Mouse (Mus musculus): ENCODE measurements around the gene Polr3h. TPM values are rescaled to one million over a fixed set of nuclear protein-coding genes. Genes with fewer than 3 reads are reported as not detected.

Gene Polr3h
- polyA plus RNA-seq, 1 experiment from 2014 or later = 61.8 TPM

DNA sequence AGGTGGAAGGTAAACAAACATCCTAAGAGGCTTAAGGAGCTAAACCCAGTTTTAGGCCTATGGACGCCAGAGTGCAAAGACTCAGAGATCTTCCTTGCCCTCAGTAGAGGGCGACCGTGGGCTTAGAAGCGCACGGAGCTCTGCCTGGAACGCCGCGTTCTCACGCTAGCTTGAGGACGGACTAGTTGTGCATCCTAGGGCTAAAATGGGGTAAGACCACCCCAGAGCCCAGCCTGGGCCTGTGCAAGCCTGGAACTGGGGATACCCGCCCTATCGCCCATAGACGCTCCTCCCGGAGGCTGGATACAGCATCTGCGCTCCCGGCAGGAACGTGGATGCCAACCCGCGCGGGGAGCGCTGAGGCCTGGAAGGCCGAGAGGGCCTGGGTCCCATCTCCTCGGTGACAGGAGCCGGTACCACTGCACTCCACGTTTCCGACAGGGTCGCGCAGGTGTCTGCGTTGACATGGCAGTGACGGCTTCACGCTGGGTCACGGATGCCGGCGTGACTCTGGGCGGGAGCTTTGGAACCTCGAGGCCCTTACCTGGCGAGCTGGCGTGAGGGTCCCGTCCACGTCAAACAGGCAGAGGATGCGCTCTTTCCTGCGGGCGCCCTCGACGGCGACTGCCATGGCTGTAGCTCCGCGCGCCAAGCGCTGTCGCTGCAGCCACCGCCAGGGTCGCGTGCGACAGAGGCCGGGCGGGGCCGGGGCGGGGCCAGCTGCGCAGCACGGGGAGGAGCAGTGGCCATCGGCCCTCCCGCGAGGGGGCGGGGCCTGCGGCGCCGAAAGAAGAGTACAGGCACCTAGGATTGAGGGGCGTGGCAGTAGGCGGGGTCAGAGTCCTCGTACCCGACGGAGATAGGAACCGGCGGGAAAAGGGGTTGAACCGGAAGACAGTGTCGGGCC lies 34.4 kb upstream of the Polr3h start, which contains the start of gene Pmm1:
Gene Pmm1, minus strand, starts transcription at position 760 of the 907 bp plus-strand sequence.
- Histone ChIP-seq H3K36me3 (peaks cover 3% of the 10 kb centered on the region), H3K9ac (peak within 1 kb of the TSS; percentile 69), H3K4me1 (no peaks in the 10 kb centered on the region), H3K4me2 (replicated peaks) (peak within 1 kb of the TSS; percentile 100), H3K4me3 (peak within 1 kb of the TSS; percentile 61), H3K9me3 (no peaks in the 10 kb centered on the region), H3K27ac (peak within 1 kb of the TSS; percentile 62; the same call in 1 of the 2 replicates), H3K27me3 (replicated peaks) (no peaks in the 10 kb centered on the region)
- ATAC-seq (ENCODE audit: low FRiP score, low read depth) = peak; percentile 96
- WGBS = under 1% methylated on average over 77 of the region's 77 CpGs

DNA sequence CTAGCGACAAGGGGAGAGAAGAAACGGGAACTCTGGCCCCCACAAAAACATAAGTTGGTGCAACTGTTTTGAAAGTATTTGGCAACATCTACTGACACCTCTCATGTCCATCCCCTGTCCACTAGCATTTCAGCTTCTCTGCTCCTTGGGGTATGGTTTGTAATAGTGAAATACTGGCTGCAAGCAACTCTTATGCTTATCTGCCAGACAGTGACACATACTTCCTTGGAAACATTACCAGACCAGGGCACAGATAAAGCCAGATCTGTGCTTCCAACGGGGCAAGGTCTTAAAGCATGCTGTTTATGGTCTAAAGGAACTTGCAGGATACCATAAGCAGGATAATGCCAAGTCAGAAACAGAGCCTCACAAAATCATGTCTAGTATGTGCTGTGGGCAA lies 32.9 kb upstream of the Polr3h start:
- H3K9ac ChIP-seq = no peak overlapping the region
- H3K4me2 ChIP-seq (replicated peaks) = no peak overlapping the region
- H3K27ac ChIP-seq = no peak overlapping the region
- peaks cover 14% of the 10 kb centered on the region for H3K36me3 ChIP-seq
- 92% methylated on average over 3 of the region's 3 CpGs for WGBS
- H3K9me3 ChIP-seq = no peaks in the 10 kb centered on the region
- no peaks in the 10 kb centered on the region for H3K27me3 ChIP-seq (replicated peaks)
- no peaks in the 10 kb centered on the region for H3K4me1 ChIP-seq
- ATAC-seq (ENCODE audit: low FRiP score, low read depth) = no peak
- H3K4me3 ChIP-seq = no peak overlapping the region

DNA sequence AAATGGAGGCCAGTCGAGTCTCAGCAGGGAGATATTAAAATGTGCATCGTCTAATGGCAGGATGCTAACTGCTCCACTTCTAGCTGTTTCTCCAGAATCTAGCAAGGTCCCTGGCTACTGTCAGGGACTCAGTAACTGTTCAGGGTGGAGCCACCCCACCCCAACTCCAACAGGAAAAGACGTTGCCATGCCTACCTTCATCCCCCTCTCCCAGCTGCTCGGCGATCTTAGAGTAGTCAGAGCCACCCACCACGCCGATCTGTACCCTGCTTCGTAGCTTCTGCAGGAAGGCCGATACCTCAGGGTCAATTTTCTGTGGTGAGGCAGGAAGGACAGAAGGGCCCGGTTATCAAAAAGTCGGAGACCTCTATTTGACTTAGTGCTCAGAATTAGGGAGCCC lies 31.6 kb upstream of the Polr3h start:
- no peak overlapping the region for H3K4me2 ChIP-seq (replicated peaks)
- H3K27ac ChIP-seq = no peak overlapping the region
- 90% methylated on average over 11 of the region's 11 CpGs for WGBS

DNA sequence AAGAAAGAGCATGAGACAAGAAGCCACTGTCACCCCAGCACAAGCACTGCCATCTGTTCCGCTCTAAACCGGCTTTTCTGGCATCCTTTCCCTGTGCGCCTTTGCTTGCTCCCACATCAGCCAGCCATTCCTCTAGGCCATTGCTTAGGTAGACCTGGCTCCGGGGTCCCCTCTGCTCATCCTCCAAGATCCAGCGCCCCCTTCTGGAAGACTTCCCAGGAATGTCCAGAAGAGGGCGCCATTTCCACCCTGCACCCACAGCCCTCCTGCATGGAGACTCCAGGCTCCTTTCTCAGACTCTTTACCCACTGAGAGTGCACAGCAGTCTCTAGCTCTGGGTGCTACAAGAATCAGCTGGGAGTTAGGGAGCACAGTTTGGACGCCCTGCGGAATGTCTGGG lies 30.4 kb upstream of the Polr3h start:
- no peak overlapping the region for H3K27ac ChIP-seq
- no peaks in the 10 kb centered on the region for H3K27me3 ChIP-seq (replicated peaks)
- no peaks in the 10 kb centered on the region for H3K9me3 ChIP-seq
- peaks cover 27% of the 10 kb centered on the region for H3K36me3 ChIP-seq
- H3K4me2 ChIP-seq (replicated peaks) = no peak overlapping the region
- H3K9ac ChIP-seq = no peak overlapping the region
- no peaks in the 10 kb centered on the region for H3K4me1 ChIP-seq
- no peak for ATAC-seq (ENCODE audit: low FRiP score, low read depth)
- 58% methylated on average over 8 of the region's 8 CpGs for WGBS
- no peak overlapping the region for H3K4me3 ChIP-seq

More for the DNA sequence above, 31.6 kb upstream of the Polr3h start:
- Histone ChIP-seq H3K9ac (no peak overlapping the region), H3K27me3 (replicated peaks) (no peaks in the 10 kb centered on the region), H3K4me3 (no peak overlapping the region), H3K9me3 (no peaks in the 10 kb centered on the region), H3K4me1 (no peaks in the 10 kb centered on the region), H3K36me3 (peaks cover 18% of the 10 kb centered on the region)
- ATAC-seq (ENCODE audit: low FRiP score, low read depth) = no peak

GRCm38 (mm10) chr15:81955414-81955813 lies 29.4 kb upstream of the Polr3h start:
- 92% methylated on average over 15 of the region's 15 CpGs for WGBS
- no peak for ATAC-seq (ENCODE audit: low FRiP score, low read depth)

GRCm38 (mm10) chr15:81954716-81955115 lies 28.7 kb upstream of the Polr3h start:
- no peaks in the 10 kb centered on the region for H3K4me1 ChIP-seq
- H3K36me3 ChIP-seq = peaks cover 45% of the 10 kb centered on the region
- no peak overlapping the region for H3K27ac ChIP-seq
- WGBS = 93% methylated on average over 6 of the region's 6 CpGs
- H3K4me3 ChIP-seq = no peak overlapping the region
- no peak overlapping the region for H3K9ac ChIP-seq
- ATAC-seq (ENCODE audit: low FRiP score, low read depth) = no peak
- H3K9me3 ChIP-seq = no peaks in the 10 kb centered on the region
- no peaks in the 10 kb centered on the region for H3K27me3 ChIP-seq (replicated peaks)
- H3K4me2 ChIP-seq (replicated peaks) = no peak overlapping the region

More at GRCm38 (mm10) chr15:81955414-81955813, 29.4 kb upstream of the Polr3h start:
- Histone ChIP-seq H3K36me3 (peaks cover 38% of the 10 kb centered on the region), H3K27ac (no peak overlapping the region), H3K9me3 (no peaks in the 10 kb centered on the region), H3K4me2 (replicated peaks) (no peak overlapping the region), H3K4me1 (no peaks in the 10 kb centered on the region), H3K9ac (no peak overlapping the region), H3K4me3 (no peak overlapping the region), H3K27me3 (replicated peaks) (no peaks in the 10 kb centered on the region)

- Histone ChIP-seq H3K27me3 (replicated peaks) (no peaks in the 10 kb centered on the region), H3K4me1 (no peaks in the 10 kb centered on the region), H3K36me3 (peaks cover 49% of the 10 kb centered on the region), H3K4me3 (no peak overlapping the region), H3K9me3 (no peaks in the 10 kb centered on the region), H3K4me2 (replicated peaks) (no peak overlapping the region), H3K9ac (no peak overlapping the region), H3K27ac (no peak overlapping the region)
- ATAC-seq (ENCODE audit: low FRiP score, low read depth) = no peak
- 96% methylated on average over 9 of the region's 9 CpGs for WGBS
These were observed 28.1 kb upstream of the Polr3h start for GRCm38 (mm10) chr15:81954151-81954583.

- no peaks in the 10 kb centered on the region for H3K9me3 ChIP-seq
- no peak overlapping the region for H3K4me2 ChIP-seq (replicated peaks)
- 87% methylated on average over 4 of the region's 4 CpGs for WGBS
- no peak overlapping the region for H3K27ac ChIP-seq
- H3K36me3 ChIP-seq = peaks cover 58% of the 10 kb centered on the region
- no peaks in the 10 kb centered on the region for H3K27me3 ChIP-seq (replicated peaks)
- H3K4me3 ChIP-seq = no peak overlapping the region
- no peaks in the 10 kb centered on the region for H3K4me1 ChIP-seq
- H3K9ac ChIP-seq = no peak overlapping the region
- ATAC-seq (ENCODE audit: low FRiP score, low read depth) = no peak
These were observed 26.3 kb upstream of the Polr3h start for GRCm38 (mm10) chr15:81952310-81952709.

DNA sequence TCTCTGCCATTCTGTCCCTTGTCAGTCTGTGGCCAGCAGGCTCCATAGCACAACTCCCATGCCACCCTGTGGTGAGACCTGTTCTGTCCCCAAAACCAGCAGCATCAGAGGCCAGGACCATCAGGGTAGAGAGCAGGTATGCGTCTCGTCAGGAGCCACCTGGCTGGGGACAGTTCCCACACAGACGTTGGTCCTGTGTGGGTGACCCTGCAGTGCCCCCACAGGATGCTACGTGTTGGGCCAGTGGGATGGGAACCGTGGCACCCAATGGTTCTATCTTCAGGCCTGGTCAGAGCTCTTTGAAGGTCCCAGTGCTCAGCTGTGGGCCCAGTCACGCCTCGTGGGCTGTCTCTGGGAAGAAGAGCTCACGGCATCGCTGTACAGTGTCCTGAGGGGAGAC lies 25.1 kb upstream of the Polr3h start:
- WGBS = 92% methylated on average over 9 of the region's 9 CpGs
- Histone ChIP-seq H3K27me3 (replicated peaks) (no peaks in the 10 kb centered on the region), H3K9ac (no peak overlapping the region), H3K4me2 (replicated peaks) (no peak overlapping the region), H3K9me3 (no peaks in the 10 kb centered on the region), H3K4me3 (no peak overlapping the region), H3K36me3 (peaks cover 68% of the 10 kb centered on the region), H3K4me1 (no peaks in the 10 kb centered on the region), H3K27ac (no peak overlapping the region)
- no peak for ATAC-seq (ENCODE audit: low FRiP score, low read depth)

GRCm38 (mm10) chr15:81950716-81951115 lies 24.7 kb upstream of the Polr3h start:
- H3K27ac ChIP-seq = no peak overlapping the region
- no peaks in the 10 kb centered on the region for H3K27me3 ChIP-seq (replicated peaks)
- no peak for ATAC-seq (ENCODE audit: low FRiP score, low read depth)
- no peaks in the 10 kb centered on the region for H3K4me1 ChIP-seq
- H3K4me3 ChIP-seq = no peak overlapping the region
- no peak overlapping the region for H3K4me2 ChIP-seq (replicated peaks)
- peaks cover 68% of the 10 kb centered on the region for H3K36me3 ChIP-seq
- WGBS = 88% methylated on average over 5 of the region's 5 CpGs
- H3K9ac ChIP-seq = no peak overlapping the region
- no peaks in the 10 kb centered on the region for H3K9me3 ChIP-seq

GRCm38 (mm10) chr15:81949476-81950131 lies 23.6 kb upstream of the Polr3h start:
- WGBS = 76% methylated on average over 11 of the region's 11 CpGs
- H3K27ac ChIP-seq = no peak overlapping the region
- no peak for ATAC-seq (ENCODE audit: low FRiP score, low read depth)
- no peak overlapping the region for H3K4me2 ChIP-seq (replicated peaks)
- no peak overlapping the region for H3K4me3 ChIP-seq
- H3K36me3 ChIP-seq = peaks cover 58% of the 10 kb centered on the region
- no peaks in the 10 kb centered on the region for H3K9me3 ChIP-seq
- H3K4me1 ChIP-seq = no peaks in the 10 kb centered on the region
- no peaks in the 10 kb centered on the region for H3K27me3 ChIP-seq (replicated peaks)
- no peak overlapping the region for H3K9ac ChIP-seq

GRCm38 (mm10) chr15:81949076-81949475 lies 23.0 kb upstream of the Polr3h start:
- Histone ChIP-seq H3K9ac (no peak overlapping the region), H3K36me3 (peaks cover 53% of the 10 kb centered on the region), H3K4me1 (no peaks in the 10 kb centered on the region), H3K27me3 (replicated peaks) (no peaks in the 10 kb centered on the region), H3K27ac (no peak overlapping the region), H3K4me2 (replicated peaks) (no peak overlapping the region), H3K9me3 (no peaks in the 10 kb centered on the region), H3K4me3 (no peak overlapping the region)
- 88% methylated on average over 10 of the region's 10 CpGs for WGBS
- no peak for ATAC-seq (ENCODE audit: low FRiP score, low read depth)

All from neural tube, embryonic 12.5 days (tissue).